Mouse (Mus musculus) embryonic fibroblast, embryonic 13.5 days (primary cell): ENCODE results near the gene Smarcb1. TPM values are rescaled to one million over a fixed set of nuclear protein-coding genes. Genes with fewer than 3 reads are reported as not detected.

Experiments
- H3K27ac ChIP-seq: 2 replicates; pipeline ENCODE4 v1.5.1; 2012; ENCODE audit warnings: low read length, control low read depth, inconsistent platforms; ENCODE audit not compliant: insufficient read depth
- H3K4me1 ChIP-seq: 2 replicates; pipeline ENCODE4 v1.6.1; 2011; ENCODE audit warnings: low read length; ENCODE audit not compliant: control insufficient read depth, insufficient read depth
- H3K4me3 ChIP-seq: 2 replicates; pipeline ENCODE4 v1.5.1; 2011; ENCODE audit warnings: mild to moderate bottlenecking, control low read depth, low read length; ENCODE audit not compliant: insufficient read depth
- CTCF ChIP-seq: IDR thresholded peaks from 2 replicates; pipeline ENCODE4 v1.5.1; 2011; ENCODE audit warnings: mild to moderate bottlenecking, control low read depth, low read length, moderate library complexity, borderline replicate concordance; ENCODE audit not compliant: insufficient read depth
- POLR2A ChIP-seq: IDR thresholded peaks from 2 replicates; pipeline ENCODE4 v1.6.1; 2011; ENCODE audit warnings: low read depth, mild to moderate bottlenecking, control low read depth, low read length, moderate library complexity
- polyA plus RNA-seq: library from polyadenylated mRNA; stranded (reverse); fragments of >200 nt; gene quantifications from 2 replicates; pipeline ENCODE4 v1.2.4, GENCODE M21; 2011; ENCODE audit warnings: low read depth; ENCODE audit not compliant: missing spikeins, insufficient read length

Smarcb1 gene
- polyA plus RNA-seq, 1 experiment = 77.9 TPM

DNA sequence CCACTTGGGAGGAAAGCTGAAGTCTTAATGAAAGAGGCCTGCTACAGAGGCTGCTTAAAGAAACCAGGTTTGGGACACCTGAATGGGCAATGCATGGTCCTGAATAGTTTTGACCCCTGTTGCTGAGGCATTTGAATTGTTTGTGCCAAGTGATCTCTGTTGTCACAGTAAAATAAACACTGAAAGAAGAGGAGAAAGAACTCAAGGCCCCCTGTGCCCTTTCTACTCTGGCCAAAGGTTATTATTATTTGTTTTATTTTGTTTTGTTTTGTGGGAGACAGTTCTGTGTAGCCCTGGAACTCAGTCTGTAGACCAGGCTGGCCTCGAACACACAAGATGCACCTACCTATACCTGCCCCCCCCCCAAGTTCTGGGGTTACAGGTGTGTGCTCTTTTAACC lies 13.6 kb upstream of the Smarcb1 start:
- no peak for TF ChIP-seq POLR2A
- no peak for TF ChIP-seq CTCF
- no peak overlapping the region for H3K4me3 ChIP-seq

DNA sequence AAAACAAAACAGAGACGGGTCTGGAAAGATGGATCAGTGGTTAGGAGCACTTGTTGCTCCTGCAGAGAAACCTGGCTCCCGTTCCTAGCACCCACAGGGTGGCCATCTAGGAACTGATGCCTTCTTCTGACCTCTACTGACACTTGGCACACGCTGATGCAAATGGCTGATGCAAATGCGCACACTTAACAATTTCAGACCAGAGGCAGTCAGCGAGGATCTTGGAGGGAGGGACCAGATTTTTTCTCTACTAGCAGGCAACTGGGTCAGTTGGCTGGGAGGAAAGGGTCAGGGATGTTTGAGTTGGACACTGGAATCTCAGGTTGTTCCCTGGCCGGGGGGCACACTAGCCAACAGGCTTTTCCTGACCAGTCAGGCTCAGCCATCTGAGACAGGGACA lies 11.5 kb upstream of the Smarcb1 start, which contains the start of gene Chchd10:
Chchd10 (plus strand) TSS at position 240 of the 400 bp plus-strand sequence.
- H3K27ac ChIP-seq = peak within 1 kb of the TSS; percentile 14; the same call in 1 of the 2 replicates
- peaks cover 8% of the 10 kb centered on the region for H3K4me1 ChIP-seq
- peak within 1 kb of the TSS; percentile 62 for H3K4me3 ChIP-seq
- no peak for TF ChIP-seq CTCF
- no peak for TF ChIP-seq POLR2A

More for the DNA sequence above, 13.6 kb upstream of the Smarcb1 start:
- peaks cover 5% of the 10 kb centered on the region for H3K4me1 ChIP-seq
- no peak overlapping the region for H3K27ac ChIP-seq

DNA sequence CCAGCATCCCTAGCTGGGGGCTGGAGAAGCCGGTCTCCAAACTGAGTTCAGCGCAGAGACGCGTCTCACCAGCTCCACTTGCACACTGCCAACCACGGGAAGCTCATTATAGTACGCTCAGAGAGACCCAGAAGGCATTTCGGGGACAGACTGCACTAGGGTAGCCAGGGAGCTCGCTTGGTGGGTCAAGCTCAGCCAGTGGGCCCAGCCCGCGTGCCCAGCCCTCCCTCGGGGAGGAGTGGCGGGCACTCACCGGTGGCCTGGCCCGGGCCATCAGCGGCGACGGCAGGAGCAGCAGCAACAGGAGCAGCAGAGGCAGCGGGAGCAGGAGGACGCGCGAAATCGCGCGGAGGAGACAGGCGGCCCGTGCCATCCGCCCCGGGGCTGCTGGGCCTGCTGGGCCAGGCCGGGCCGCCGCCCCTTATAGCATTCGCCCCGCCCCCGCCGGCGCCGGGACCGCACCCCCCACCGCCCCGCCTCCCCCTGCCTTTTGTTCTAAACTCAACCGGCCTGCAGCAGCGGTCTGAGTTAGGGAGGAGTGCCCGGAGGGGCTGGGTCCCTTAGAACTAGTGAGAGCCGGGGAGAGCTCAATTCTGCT lies 10.8 kb upstream of the Smarcb1 start:
- TF ChIP-seq POLR2A = peak; percentile 83
- no peak for TF ChIP-seq CTCF
- Histone ChIP-seq H3K4me3 (peak overlapping the region; percentile 62), H3K4me1 (peaks cover 8% of the 10 kb centered on the region), H3K27ac (peak overlapping the region; percentile 14; the same call in 1 of the 2 replicates)

DNA sequence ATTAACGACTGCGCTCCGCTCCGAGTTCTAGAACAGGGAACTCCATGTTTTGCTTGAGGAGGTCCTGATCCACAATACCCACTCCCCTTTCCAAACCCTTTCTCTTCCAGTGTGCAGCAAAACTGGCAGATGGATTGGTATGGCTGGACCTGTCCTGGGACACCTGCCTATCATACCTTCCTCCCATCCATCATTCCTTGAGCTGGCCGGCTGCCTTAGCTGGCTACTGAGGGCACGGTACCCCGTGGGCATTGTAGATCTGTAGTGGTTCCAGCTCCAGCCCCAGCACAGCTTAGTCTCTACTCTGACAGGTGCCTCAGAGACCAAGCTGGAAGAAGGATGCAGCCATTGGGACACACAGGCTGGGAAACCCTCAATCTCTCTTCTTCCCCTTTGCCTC lies 9.9 kb upstream of the Smarcb1 start:
- peaks cover 8% of the 10 kb centered on the region for H3K4me1 ChIP-seq
- H3K27ac ChIP-seq = no peak overlapping the region
- H3K4me3 ChIP-seq = peak overlapping the region; percentile 62
- TF ChIP-seq CTCF = no peak
- TF ChIP-seq POLR2A = no peak

DNA sequence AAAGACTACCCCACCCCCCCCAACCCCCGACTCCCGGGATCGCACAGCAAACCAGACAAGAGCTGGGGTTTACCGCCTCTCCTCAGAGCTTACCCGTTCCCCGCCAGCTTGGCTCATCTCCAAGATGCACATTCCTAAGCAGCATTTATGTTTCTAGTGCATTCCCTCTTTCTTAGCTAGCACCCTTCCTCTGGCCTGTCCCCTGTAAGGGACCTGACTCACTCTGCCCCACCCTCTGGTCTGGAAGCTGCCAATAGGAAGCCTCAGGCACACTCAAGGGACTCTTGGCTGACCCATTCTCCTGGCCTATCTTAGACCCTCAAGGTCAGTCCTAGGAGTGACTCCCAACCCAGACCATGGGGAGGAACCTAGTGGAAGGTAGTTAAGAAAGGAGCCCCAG lies 8.9 kb upstream of the Smarcb1 start:
- Histone ChIP-seq H3K4me3 (no peak overlapping the region), H3K27ac (no peak overlapping the region; the same call in 1 of the 2 replicates), H3K4me1 (peaks cover 7% of the 10 kb centered on the region)
- no peak for TF ChIP-seq CTCF
- TF ChIP-seq POLR2A = peak; percentile 27; the same call in 1 of the 2 replicates

DNA sequence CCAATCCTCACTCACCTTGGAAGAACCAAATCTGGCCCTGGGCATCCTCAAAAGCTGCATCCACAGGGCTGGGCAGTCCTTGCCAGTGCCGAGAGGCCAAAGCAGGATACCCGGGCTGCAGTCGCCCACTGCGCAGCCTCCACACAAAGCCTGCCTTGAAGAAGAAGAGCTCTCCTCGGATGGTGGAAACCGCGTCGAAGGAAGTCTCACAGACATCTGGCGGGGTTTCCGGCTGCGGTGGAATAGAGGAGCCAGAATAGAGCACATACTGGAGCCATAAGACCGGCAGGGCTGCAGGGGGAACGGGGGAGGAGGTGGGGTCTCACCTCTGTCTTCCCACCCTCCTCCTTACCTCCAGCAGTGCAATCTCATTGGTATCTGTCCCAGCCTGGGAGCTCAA lies 5.0 kb upstream of the Smarcb1 start:
- Histone ChIP-seq H3K4me1 (peaks cover 3% of the 10 kb centered on the region; the same call in 1 of the 2 replicates), H3K4me3 (no peak overlapping the region), H3K27ac (no peak overlapping the region)
- TF ChIP-seq POLR2A (no peak), CTCF (no peak)

DNA sequence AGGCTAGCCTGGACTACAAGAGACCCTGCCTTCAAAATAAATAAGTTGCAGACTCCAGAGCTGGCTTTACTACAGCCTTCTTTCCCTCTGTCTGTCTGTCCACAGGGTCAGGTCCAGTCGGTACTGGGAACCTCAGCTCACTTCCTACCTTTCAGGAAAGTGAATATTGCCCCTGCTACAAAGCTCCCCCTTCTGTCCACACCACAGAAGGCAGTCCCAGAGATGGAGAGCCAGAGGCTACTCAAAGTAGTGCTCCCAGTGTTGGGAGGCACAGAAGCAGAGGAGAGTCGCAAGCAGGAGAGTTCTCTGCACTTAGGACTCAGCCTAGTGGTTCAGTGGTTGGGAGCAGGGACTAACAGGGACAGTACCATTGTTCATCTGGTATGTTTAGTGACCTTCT lies 2.9 kb upstream of the Smarcb1 start:
- Histone ChIP-seq H3K4me1 (no peaks in the 10 kb centered on the region), H3K27ac (no peak overlapping the region)

DNA sequence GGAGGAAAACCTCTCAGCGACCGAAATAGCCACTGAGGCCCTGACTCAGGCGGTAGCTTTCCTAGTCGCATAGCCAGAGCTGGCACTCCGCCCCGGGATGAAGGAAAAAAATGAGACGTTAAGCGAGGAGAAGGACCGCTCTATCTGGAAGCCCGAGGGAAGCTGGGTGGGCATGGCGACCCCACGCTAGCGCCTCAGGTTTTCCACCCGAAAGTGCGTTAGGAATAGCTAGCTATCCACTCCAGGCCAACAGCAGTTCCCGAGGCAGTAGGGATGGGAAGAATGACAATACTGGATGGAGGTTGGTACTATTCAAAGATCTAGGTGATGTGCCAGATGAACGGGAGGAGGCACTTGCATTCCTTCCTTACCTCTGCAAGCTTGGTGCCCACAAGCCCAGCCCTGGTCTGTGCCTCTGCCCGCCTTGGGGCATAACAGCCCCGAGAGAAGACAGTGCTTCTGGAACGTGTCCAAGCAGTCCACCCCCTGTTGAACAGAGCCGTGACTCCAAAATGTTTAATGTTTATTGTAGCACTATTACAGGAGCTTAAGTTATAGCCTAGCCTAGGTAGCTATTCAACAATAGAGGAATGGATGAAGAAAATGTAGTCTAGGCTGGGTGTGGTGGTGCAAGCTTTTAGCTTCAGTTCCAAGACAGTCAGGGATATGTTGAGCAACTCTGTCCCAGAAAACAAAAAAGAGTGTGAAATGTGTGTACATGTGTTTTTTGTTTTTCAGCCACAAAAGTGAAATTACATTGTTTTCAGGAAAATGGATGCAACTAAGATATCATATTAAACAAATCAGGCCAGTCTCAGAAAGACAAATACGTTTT lies 526 bp upstream of the Smarcb1 start:
- Histone ChIP-seq H3K4me1 (peaks cover 4% of the 10 kb centered on the region), H3K27ac (peak overlapping the region; percentile 64), H3K4me3 (peak overlapping the region; percentile 73)
- no peak for TF ChIP-seq POLR2A
- no peak for TF ChIP-seq CTCF

More for the DNA sequence above, 2.9 kb upstream of the Smarcb1 start:
- no peak for TF ChIP-seq POLR2A
- TF ChIP-seq CTCF = no peak
- H3K4me3 ChIP-seq = no peak overlapping the region

DNA sequence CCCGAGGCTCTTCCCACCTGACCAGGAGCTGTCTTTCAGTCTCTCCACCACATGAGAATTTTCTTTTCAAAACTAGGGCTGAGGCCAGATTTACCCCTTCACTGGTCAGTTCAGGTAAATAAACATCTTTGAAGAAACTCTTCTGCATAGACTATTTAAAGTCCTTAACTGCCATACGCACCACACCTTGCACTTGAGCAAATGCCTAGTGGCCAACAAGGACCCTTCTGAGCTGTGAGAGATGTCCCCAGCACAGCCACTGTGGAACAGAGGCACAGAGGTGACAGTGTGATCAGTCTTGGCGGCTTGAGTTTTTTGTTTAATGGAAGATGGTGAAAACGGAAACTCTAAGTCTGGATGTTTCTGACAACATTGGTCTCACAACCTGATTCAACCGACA lies 2.4 kb downstream of the Smarcb1 start:
- no peak overlapping the region for H3K4me3 ChIP-seq

DNA sequence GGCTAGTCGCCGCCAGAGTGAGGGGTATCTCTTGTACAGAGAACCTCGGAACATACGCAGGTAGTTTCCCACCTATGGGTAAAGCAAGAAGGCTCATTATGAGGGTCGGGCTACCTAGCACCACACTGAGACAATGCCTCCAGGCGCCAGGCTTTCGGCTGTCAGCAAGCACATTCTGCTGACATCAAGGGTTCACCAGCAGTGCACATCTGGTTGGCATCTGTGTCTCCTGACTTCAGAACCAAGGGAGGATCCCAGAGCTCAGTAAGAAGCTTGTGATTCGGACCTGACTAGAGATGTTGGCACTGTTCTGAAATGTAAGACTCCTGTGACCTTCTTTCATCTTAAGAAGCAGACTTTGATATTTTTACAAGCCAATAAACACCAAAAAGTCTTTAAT lies 4.6 kb downstream of the Smarcb1 start:
- Histone ChIP-seq H3K27ac (no peak overlapping the region), H3K4me3 (no peak overlapping the region), H3K4me1 (peaks cover 8% of the 10 kb centered on the region)
- no peak for TF ChIP-seq CTCF
- no peak for TF ChIP-seq POLR2A

More for the DNA sequence above, 2.4 kb downstream of the Smarcb1 start:
- TF ChIP-seq CTCF (no peak), POLR2A (no peak)
- Histone ChIP-seq H3K27ac (no peak overlapping the region), H3K4me1 (peaks cover 8% of the 10 kb centered on the region)
